Mouse (Mus musculus): ENCODE results near the gene Gm5965. TPM values are rescaled to one million over a fixed set of nuclear protein-coding genes. Genes with fewer than 3 reads are reported as not detected.
"Not testable (repeated sequence)": the region's sequence is repeated elsewhere in the genome, so short reads cannot be mapped to it uniquely, and the experiment has no call there.

The Gm5965 gene
- not detected in 2 replicates for polyA plus RNA-seq (2012)

DNA sequence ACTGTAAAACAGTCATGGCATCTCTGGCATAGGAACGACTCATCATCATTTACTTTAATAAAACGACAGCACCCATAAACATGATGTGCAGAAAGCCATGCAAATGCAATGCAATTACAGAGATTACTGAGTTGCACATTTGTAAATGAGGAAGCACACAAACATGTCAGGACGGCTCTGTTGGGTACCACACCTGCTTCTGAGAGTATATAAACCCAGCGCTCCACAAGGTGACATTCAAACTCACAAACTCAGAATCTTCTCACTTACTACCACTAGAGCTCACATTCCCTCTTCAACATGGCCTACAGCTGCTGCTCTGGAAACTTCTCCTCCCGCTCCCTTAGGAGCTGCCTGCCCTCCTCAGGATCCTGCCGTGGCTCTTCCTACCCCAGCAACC lies at the start of gene Gm5965:
Gm5965 (plus strand) TSS at position 301 of the 400 bp plus-strand sequence.
- Histone ChIP-seq H3K27me3 (ENCODE audit: control insufficient read depth) (no peaks in the 10 kb centered on the region), H3K4me1 (ENCODE audit: control insufficient read depth) (no peaks in the 10 kb centered on the region), H3K36me3 (ENCODE audit: control insufficient read depth) (no peaks in the 10 kb centered on the region), H3K4me3 (replicated peaks) (no peak within 1 kb of the TSS), H3K9me3 (ENCODE audit: control insufficient read depth, low read length) (peaks cover 6% of the 10 kb centered on the region; the same call in 1 of the 2 replicates)
- TF ChIP-seq GATA1 (IDR thresholded peaks at IDR 0.05; ENCODE audit: low read length) (no peak), TAL1 (IDR thresholded peaks at IDR 0.05; ENCODE audit: low read length) (no peak)

DNA sequence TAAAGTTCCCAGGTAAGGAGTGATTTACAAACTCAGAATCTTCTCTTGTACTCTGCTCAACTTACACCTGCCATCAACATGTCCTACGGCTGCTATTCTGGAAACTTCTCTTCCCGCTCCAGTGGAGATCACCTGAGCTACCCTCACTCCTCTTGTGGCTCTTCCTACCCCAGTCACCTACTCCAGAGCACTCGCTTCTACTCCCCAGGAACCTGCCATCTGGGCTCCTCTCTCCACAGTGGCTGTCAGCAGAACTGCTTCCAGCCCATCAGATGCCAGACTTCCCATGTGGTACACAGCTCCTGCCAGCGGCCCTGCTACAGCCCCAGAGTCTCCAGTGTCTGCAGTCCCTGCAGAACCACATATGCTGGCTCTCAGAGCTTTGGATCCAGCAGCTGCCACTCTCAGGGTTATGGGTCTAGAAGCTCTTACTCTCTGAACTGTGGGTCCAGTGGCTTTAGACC lies 48.9 kb upstream of the Gm5965 start, which contains the start of gene Krtap13-1:
Krtap13-1 (plus strand) TSS at position 51 of the 464 bp plus-strand sequence.
- TF ChIP-seq TAL1 (IDR thresholded peaks at IDR 0.05; ENCODE audit: low read length), result no peak
- TF ChIP-seq GATA1 (IDR thresholded peaks at IDR 0.05; ENCODE audit: low read length), result no peak
- H3K36me3 ChIP-seq (ENCODE audit: control insufficient read depth), result no peaks in the 10 kb centered on the region
- H3K4me1 ChIP-seq (ENCODE audit: control insufficient read depth), result no peaks in the 10 kb centered on the region
- H3K9me3 ChIP-seq (ENCODE audit: control insufficient read depth, low read length), result no peaks in the 10 kb centered on the region; the same call in 1 of the 2 replicates
- no peak within 1 kb of the TSS for H3K4me3 ChIP-seq (replicated peaks)
- H3K27me3 ChIP-seq (ENCODE audit: control insufficient read depth), result no peaks in the 10 kb centered on the region

DNA sequence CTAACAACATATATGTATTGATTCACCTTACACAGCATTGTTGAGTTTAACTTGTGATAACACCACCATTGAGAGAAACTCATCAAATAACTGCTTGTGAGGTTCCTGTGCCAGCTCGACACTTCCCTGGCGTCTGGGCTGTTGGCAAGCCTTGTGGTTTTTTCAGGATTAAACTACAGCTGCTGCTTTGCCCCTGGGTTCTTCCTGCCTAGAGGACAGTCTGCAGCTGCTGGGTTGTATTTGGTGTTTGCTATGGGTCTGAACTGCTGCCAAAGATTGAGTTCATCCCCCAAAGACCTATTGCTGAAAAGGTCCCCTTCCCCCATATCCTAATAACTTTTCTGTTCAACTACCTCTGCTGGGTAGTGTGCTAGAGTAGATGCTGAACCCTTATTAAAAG lies 42.3 kb upstream of the Gm5965 start:
- H3K36me3 ChIP-seq (ENCODE audit: control insufficient read depth), result no peaks in the 10 kb centered on the region
- no peak overlapping the region for H3K4me3 ChIP-seq (replicated peaks)
- no peaks in the 10 kb centered on the region for H3K27me3 ChIP-seq (ENCODE audit: control insufficient read depth)
- no peak for TF ChIP-seq TAL1 (IDR thresholded peaks at IDR 0.05; ENCODE audit: low read length)
- no peak for TF ChIP-seq GATA1 (IDR thresholded peaks at IDR 0.05; ENCODE audit: low read length)
- H3K4me1 ChIP-seq (ENCODE audit: control insufficient read depth), result no peaks in the 10 kb centered on the region
- H3K9me3 ChIP-seq (ENCODE audit: control insufficient read depth, low read length), result no peaks in the 10 kb centered on the region

DNA sequence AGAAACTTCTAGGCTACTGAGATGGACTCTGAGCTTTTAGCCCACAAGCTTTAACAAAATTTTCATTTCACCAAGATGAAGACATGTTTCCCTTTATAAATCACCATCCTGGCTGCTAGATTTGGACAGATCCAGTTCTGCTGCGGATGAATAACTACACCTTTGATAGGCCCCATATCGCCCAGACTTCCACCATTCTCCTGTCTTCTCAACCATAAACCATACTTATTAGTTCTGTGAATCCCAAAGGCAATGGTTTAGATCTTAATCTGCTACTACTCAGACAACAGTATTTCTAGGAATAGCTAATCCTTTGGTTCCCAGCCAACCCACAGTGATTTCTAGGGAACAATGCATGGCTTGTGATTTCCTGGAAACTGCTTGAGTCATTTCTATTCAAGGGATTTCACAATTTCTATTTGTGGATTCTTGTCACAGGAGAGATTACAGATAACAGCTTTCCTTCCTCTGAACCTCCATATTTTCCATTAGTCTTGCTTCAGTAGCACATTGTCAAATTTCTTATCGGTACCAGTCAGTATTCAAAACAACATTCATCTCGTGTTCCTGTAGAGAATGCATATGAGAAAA lies 32.9 kb upstream of the Gm5965 start:
- Histone ChIP-seq H3K27me3 (ENCODE audit: control insufficient read depth) (no peaks in the 10 kb centered on the region), H3K36me3 (ENCODE audit: control insufficient read depth) (no peaks in the 10 kb centered on the region), H3K4me3 (replicated peaks) (no peak overlapping the region), H3K9me3 (ENCODE audit: control insufficient read depth, low read length) (no peaks in the 10 kb centered on the region; the same call in 1 of the 2 replicates), H3K4me1 (ENCODE audit: control insufficient read depth) (no peaks in the 10 kb centered on the region)
- no peak for TF ChIP-seq GATA1 (IDR thresholded peaks at IDR 0.05; ENCODE audit: low read length)
- TF ChIP-seq TAL1 (IDR thresholded peaks at IDR 0.05; ENCODE audit: low read length), result no peak

DNA sequence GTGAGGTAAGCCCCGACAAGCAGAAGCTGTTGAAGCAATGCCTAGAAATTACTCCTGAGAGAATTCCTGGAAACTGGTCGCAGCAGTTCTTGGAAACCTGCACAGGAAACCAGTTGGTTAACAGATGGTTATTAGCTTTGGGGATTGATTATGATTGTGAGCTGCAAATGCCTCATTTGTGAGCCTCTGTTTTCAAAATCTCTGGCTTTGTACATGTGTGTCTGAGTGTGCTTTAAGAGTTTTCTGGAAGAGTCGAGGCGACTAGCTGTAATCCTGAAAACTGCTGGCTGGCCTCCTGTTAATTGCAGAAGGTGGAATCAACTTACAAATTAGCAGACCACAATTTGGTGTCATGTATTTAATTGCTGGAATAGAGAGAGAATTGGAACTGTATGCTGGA lies 29.8 kb upstream of the Gm5965 start:
- Histone ChIP-seq H3K4me1 (ENCODE audit: control insufficient read depth) (no peaks in the 10 kb centered on the region), H3K36me3 (ENCODE audit: control insufficient read depth) (no peaks in the 10 kb centered on the region), H3K4me3 (replicated peaks) (no peak overlapping the region), H3K9me3 (ENCODE audit: control insufficient read depth, low read length) (peaks cover 2% of the 10 kb centered on the region; the same call in 1 of the 2 replicates), H3K27me3 (ENCODE audit: control insufficient read depth) (no peaks in the 10 kb centered on the region)
- TF ChIP-seq GATA1 (IDR thresholded peaks at IDR 0.05; ENCODE audit: low read length) (no peak), TAL1 (IDR thresholded peaks at IDR 0.05; ENCODE audit: low read length) (no peak)

DNA sequence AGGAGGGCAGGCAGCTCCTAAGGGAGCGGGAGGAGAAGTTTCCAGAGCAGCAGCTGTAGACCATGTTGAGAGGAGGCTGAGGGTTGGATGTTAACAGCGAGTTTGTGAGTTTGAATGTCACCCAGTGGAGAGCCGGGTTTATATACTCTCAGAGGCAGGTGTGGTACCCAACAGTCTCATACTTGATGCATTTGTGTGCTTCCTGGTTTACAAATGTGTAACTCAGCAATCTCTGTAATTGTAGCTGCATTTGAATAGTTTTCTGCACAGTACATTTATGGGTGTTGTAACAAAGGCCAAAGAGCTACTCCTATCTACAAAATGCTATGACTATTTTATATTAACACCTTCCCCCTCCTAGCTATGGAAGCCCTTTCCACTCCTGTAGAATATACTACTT lies 26.2 kb upstream of the Gm5965 start, which contains the start of gene Krtap13:
Krtap13 (minus strand) TSS at position 101 of the 400 bp plus-strand sequence.
- H3K4me3 ChIP-seq (replicated peaks); H3K4me1 ChIP-seq (ENCODE audit: control insufficient read depth); H3K36me3 ChIP-seq (ENCODE audit: control insufficient read depth); H3K27me3 ChIP-seq (ENCODE audit: control insufficient read depth); H3K9me3 ChIP-seq (ENCODE audit: control insufficient read depth, low read length): not testable (repeated sequence)

DNA sequence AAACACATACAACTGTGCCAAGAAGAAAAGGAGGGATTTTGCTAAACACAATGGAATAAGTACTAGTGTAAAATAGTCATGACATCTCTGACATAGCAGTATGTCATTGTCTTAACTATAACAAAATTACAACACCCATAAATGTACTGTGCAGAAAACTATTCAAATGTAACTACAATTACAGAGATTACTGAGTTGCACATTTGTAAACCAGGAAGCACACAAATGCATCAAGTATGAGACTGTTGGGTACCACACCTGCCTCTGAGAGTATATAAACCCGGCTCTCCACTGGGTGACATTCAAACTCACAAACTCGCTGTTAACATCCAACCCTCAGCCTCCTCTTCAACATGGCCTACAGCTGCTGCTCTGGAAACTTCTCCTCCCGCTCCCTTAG lies 19.1 kb upstream of the Gm5965 start, which contains the start of gene 2310034C09Rik:
2310034C09Rik (plus strand) TSS at position 301 of the 400 bp plus-strand sequence.
- not testable (repeated sequence) for H3K4me3 ChIP-seq (replicated peaks); H3K27me3 ChIP-seq (ENCODE audit: control insufficient read depth)

DNA sequence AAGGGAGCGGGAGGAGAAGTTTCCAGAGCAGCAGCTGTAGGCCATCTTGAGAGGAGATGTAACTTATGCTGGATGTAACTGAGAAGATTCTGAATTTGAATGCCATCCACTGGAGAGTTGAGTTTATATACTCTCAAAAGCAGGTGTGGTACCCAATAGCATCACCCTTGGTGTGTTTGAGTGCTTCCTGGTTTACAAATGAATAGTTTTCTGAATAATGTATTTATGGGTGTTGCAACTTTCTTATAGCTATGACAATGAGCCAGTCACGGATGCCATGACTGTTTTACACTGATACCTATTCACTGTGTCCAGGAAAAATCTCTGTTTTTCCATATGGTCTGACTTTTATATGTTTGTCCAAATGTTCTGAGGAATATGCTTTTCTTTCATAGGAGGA lies 3.6 kb upstream of the Gm5965 start, which contains the start of gene 2310057N15Rik:
2310057N15Rik (minus strand) TSS at position 101 of the 400 bp plus-strand sequence.
- Histone ChIP-seq H3K27me3 (ENCODE audit: control insufficient read depth) (no peaks in the 10 kb centered on the region), H3K4me3 (replicated peaks) (no peak within 1 kb of the TSS), H3K9me3 (ENCODE audit: control insufficient read depth, low read length) (peaks cover 6% of the 10 kb centered on the region; the same call in 1 of the 2 replicates), H3K36me3 (ENCODE audit: control insufficient read depth) (no peaks in the 10 kb centered on the region), H3K4me1 (ENCODE audit: control insufficient read depth) (no peaks in the 10 kb centered on the region)
- TF ChIP-seq TAL1 (IDR thresholded peaks at IDR 0.05; ENCODE audit: low read length) (no peak), GATA1 (IDR thresholded peaks at IDR 0.05; ENCODE audit: low read length) (no peak)

More for the DNA sequence above, 19.1 kb upstream of the Gm5965 start, which contains the start of gene 2310034C09Rik:
- peaks cover 12% of the 10 kb centered on the region for H3K9me3 ChIP-seq (ENCODE audit: control insufficient read depth, low read length)
- not testable (repeated sequence) for H3K36me3 ChIP-seq (ENCODE audit: control insufficient read depth); H3K4me1 ChIP-seq (ENCODE audit: control insufficient read depth)

DNA sequence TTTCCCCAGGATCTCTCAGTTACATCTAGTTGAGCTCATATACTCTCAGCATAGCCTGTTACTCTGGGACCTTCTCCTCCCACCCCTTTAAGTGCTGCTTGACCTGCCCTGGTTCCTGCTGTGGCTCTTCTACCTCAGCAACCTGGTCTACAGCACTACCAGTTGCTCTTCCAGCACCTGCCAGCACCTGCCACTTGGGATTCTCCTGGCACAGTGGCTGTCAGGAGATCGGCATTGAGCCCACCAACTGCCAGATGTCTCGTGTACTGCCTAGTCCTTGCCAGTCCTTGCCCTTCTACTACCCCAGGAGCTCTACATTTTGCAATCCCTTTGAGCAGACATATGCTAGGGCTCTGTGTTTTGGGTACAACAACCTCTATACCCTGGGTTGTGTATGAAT lies 9.1 kb downstream of the Gm5965 start:
- Histone ChIP-seq H3K9me3 (ENCODE audit: control insufficient read depth, low read length) (peaks cover 6% of the 10 kb centered on the region; the same call in 1 of the 2 replicates), H3K27me3 (ENCODE audit: control insufficient read depth) (no peaks in the 10 kb centered on the region)

More for the DNA sequence above, 9.1 kb downstream of the Gm5965 start:
- Histone ChIP-seq H3K4me3 (replicated peaks) (no peak overlapping the region), H3K4me1 (ENCODE audit: control insufficient read depth) (no peaks in the 10 kb centered on the region), H3K36me3 (ENCODE audit: control insufficient read depth) (no peaks in the 10 kb centered on the region)
- no peak for TF ChIP-seq GATA1 (IDR thresholded peaks at IDR 0.05; ENCODE audit: low read length)
- no peak for TF ChIP-seq TAL1 (IDR thresholded peaks at IDR 0.05; ENCODE audit: low read length)

Measured in erythroblast, embryonic 14.5 days (primary cell).